Mouse (Mus musculus) ES-Bruce4 (cell line): ENCODE measurements at regions not wholly inside any gene's neighbourhood (a gene's known extent, or its start where the extent isn't known, plus 50 kb on each side); places are given as distances from the start of the nearest gene placed in this dataset.

Experiments
- CTCF ChIP-seq: IDR thresholded peaks from one replicate; pipeline ENCODE4 v1.8.1; 2011; ENCODE audit warnings: low read depth, low read length
- EP300 ChIP-seq: IDR thresholded peaks from 2 replicates; pipeline ENCODE4 v1.6.1; 2011; ENCODE audit warnings: low read depth, low read length; ENCODE audit not compliant: insufficient read depth
- POLR2A ChIP-seq: IDR thresholded peaks from one replicate; pipeline ENCODE4 v1.8.1; 2011; ENCODE audit warnings: low read length; ENCODE audit not compliant: insufficient read depth

- TF ChIP-seq POLR2A (no peak), CTCF (no peak), EP300 (no peak)
These were observed 295.4 kb downstream of the Klf5 start for GRCm38 (mm10) chr14:99593864-99594263.
